Mouse (Mus musculus) skeletal muscle tissue, adult 2 months (tissue): ENCODE measurements around the gene Hoxa9.
A peak's percentile ranks its signal among the peaks of the same experiment; 100 is the strongest.

Source experiments
- DNase-seq: peaks from one replicate; pipeline ENCODE4 v3.0.0-alpha.2; 2012; ENCODE audit warnings: low read depth, low spot score

The Hoxa9 gene

GRCm38 (mm10) chr6:52245040-52245756 lies 14.3 kb upstream of the Hoxa9 start:
- no peak for DNase-seq

GRCm38 (mm10) chr6:52244471-52245039 lies 13.7 kb upstream of the Hoxa9 start:
- DNase-seq: no peak

- no peak for DNase-seq
These were observed 12.8 kb upstream of the Hoxa9 start for GRCm38 (mm10) chr6:52243681-52244121.

- no peak for DNase-seq
These were observed 12.0 kb upstream of the Hoxa9 start for GRCm38 (mm10) chr6:52242801-52243332.

- DNase-seq: no peak
These were observed 10.2 kb upstream of the Hoxa9 start for GRCm38 (mm10) chr6:52241001-52241621.

GRCm38 (mm10) chr6:52240389-52241000 lies 9.6 kb upstream of the Hoxa9 start, which contains the start of gene Hoxa10:
Gene Hoxa10, minus strand, starts transcription at chr6:52240854.
- DNase-seq: peak; percentile 74

GRCm38 (mm10) chr6:52239625-52240388 lies 8.9 kb upstream of the Hoxa9 start:
- DNase-seq: no peak

- no peak for DNase-seq
These were observed 8.1 kb upstream of the Hoxa9 start for GRCm38 (mm10) chr6:52238976-52239375.

GRCm38 (mm10) chr6:52238155-52238545 lies 7.3 kb upstream of the Hoxa9 start:
- DNase-seq: no peak

- DNase-seq: no peak
These were observed 6.7 kb upstream of the Hoxa9 start for GRCm38 (mm10) chr6:52237346-52238154.

GRCm38 (mm10) chr6:52236806-52237205 lies 5.9 kb upstream of the Hoxa9 start:
- no peak for DNase-seq

- DNase-seq: no peak
These were observed 5.0 kb upstream of the Hoxa9 start for GRCm38 (mm10) chr6:52235866-52236265.

- DNase-seq: no peak
These were observed 4.4 kb upstream of the Hoxa9 start for GRCm38 (mm10) chr6:52235267-52235666.

GRCm38 (mm10) chr6:52234428-52235140 lies 3.7 kb upstream of the Hoxa9 start:
- DNase-seq: no peak

GRCm38 (mm10) chr6:52233546-52234427 lies 2.9 kb upstream of the Hoxa9 start:
- DNase-seq: no peak

GRCm38 (mm10) chr6:52232984-52233545 lies 2.2 kb upstream of the Hoxa9 start:
- DNase-seq: no peak

GRCm38 (mm10) chr6:52232568-52232965 lies 1.7 kb upstream of the Hoxa9 start:
- no peak for DNase-seq

- DNase-seq: no peak
These were observed 1.1 kb upstream of the Hoxa9 start for GRCm38 (mm10) chr6:52231885-52232567.
